Mouse (Mus musculus) cerebellum, adult 2 months (tissue): ENCODE results near the gene Gucy2c. TPM values are rescaled to one million over a fixed set of nuclear protein-coding genes. Genes with fewer than 3 reads are reported as not detected.

Experiments
- DNase-seq, 2 experiments: peaks; one replicate each; pipeline ENCODE4 v3.0.0; 2021
- H3K27ac ChIP-seq: fragments of 200-500 bp; 2 replicates; pipeline ENCODE4 v1.5.1; 2012; ENCODE audit warnings: low read length, control low read depth, inconsistent platforms; ENCODE audit not compliant: insufficient read depth
- H3K27me3 ChIP-seq: fragments of 200-500 bp; 2 replicates; pipeline ENCODE4 v1.6.1; 2012; ENCODE audit warnings: inconsistent platforms, mild to moderate bottlenecking, low read length, moderate library complexity; ENCODE audit not compliant: control insufficient read depth, insufficient read depth
- H3K4me1 ChIP-seq: fragments of 200-500 bp; 2 replicates; pipeline ENCODE4 v1.6.1; 2011; ENCODE audit warnings: low read length; ENCODE audit not compliant: control insufficient read depth, insufficient read depth
- H3K4me3 ChIP-seq: fragments of 200-500 bp; replicated peaks from 2 replicates; pipeline ENCODE3; 2011; ENCODE audit warnings: mild to moderate bottlenecking, low read depth, low read length, control low read depth; ENCODE audit not compliant: insufficient read depth
- CTCF ChIP-seq: fragments of 200-500 bp; IDR thresholded peaks from 2 replicates; pipeline ENCODE4 v1.5.1; 2011; ENCODE audit warnings: low read depth, mild to moderate bottlenecking, control low read depth, low read length, moderate library complexity, borderline replicate concordance; ENCODE audit not compliant: insufficient read depth
- POLR2A ChIP-seq: fragments of 200-500 bp; IDR thresholded peaks from 2 replicates; pipeline ENCODE4 v1.6.1; 2011; ENCODE audit warnings: low read length, control low read depth, borderline replicate concordance; ENCODE audit not compliant: insufficient read depth
- WGBS: fragments of 180-500 bp; shearing (Covaris S2); methylation state at CpG from one replicate; pipeline ENCODE4 v1.1.7; 2018; 5-methylcytosine and 5-hydroxymethylcytosine counted together
- polyA plus RNA-seq: library from polyadenylated mRNA; depleted of rRNA; stranded (reverse); fragments of >200 nt; gene quantifications from 2 replicates; pipeline ENCODE4 v1.2.3, GENCODE M21; 2012

The Gucy2c gene
- polyA plus RNA-seq, 1 experiment, result 0.10 TPM

DNA sequence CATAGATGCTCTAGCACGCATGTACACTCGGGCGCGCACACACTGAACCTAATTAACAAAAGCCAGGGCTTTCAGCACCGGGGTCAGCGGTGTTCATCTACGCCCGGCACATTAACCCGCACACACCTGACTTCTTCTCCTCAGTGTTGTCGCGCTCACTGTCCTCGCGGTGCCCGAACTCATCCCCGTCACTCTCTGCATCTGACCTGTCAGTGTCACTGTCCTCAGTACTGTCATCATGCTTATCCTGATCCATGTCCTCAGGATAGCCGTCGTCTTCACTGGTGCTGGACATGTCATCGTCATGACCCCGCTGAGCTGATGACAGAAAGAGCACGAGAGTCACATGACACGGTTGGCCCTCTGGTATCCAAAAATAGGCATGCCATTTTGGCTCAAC, 38.8 kb upstream of the Gucy2c start:
- DNase-seq, result no peak
- H3K4me1 ChIP-seq, result no peaks in the 10 kb centered on the region
- no peaks in the 10 kb centered on the region for H3K27me3 ChIP-seq
- no peak overlapping the region for H3K4me3 ChIP-seq
- no peak overlapping the region for H3K27ac ChIP-seq
- no peak for TF ChIP-seq POLR2A
- TF ChIP-seq CTCF, result no peak
- WGBS, result 95% methylated on average over 21 of the region's 21 CpGs

DNA sequence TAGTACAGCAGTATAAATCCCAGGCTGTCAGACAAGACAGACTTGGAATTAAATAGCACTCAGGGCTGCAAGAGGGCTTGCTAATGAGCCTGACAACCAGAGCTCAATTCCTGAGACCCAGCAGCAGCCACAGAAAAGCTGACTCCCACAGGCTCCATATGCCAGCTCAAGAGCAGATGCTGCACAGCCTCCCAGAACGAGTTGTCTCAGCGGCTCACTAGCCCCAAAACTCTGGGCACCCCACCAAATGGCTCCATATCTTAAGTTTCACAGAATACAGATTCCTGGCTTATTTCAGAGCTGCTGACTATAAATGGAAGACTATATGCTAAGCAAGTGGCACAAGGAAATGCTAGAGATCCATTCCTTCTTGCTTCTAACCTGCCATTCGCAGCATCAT, 36.0 kb upstream of the Gucy2c start:
- no peak overlapping the region for H3K4me3 ChIP-seq
- TF ChIP-seq POLR2A (no peak), CTCF (no peak)
- WGBS, result 53% methylated on average over 3 of the region's 3 CpGs
- no peak for DNase-seq
- no peaks in the 10 kb centered on the region for H3K27me3 ChIP-seq
- no peak overlapping the region for H3K27ac ChIP-seq
- no peaks in the 10 kb centered on the region for H3K4me1 ChIP-seq

DNA sequence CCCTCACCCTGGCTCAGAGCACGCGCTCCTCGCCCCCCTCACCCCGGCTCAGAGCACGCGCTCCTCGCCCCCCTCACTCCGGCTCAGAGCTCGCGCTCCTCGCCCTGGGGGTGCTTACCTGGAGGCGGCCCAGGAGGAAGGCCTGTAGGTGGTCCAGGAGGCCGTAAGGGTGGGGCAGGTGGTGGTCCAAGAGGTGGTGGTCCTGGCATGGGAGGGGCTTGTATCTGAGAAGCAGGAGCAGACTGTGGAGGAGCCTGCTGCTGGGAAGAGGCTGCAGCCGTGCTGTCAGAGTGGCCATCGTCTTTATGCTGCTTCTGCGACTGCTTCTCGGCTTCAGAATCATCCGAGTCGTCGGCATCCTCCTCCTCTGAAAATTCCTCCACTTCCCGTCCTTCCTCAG, 35.3 kb upstream of the Gucy2c start:
- Histone ChIP-seq H3K27ac (no peak overlapping the region), H3K4me3 (no peak overlapping the region), H3K27me3 (no peaks in the 10 kb centered on the region), H3K4me1 (no peaks in the 10 kb centered on the region)
- no peak for DNase-seq
- WGBS, result 86% methylated on average over 21 of the region's 21 CpGs
- TF ChIP-seq POLR2A (no peak), CTCF (no peak)

DNA sequence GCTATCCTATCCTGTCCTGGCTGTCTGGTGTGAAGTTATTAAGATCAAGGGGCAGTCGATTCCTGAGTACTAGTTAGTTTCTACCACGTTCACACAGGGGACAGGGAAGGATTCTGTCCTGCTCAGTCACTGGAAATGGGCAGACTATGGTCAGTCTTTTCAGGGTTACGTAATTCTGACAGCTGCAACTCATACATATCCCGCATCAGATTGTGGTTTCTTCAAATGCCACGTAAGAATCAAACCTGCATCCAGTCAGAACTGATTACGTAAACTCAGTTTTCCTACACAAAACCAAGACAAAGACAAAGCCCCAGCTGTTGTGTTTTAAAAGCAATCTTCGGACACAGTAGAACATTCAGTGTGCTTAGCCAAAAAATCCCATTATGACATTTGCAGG, 33.8 kb upstream of the Gucy2c start:
- Histone ChIP-seq H3K27ac (no peak overlapping the region), H3K4me1 (no peaks in the 10 kb centered on the region), H3K4me3 (no peak overlapping the region), H3K27me3 (no peaks in the 10 kb centered on the region)
- no peak for TF ChIP-seq POLR2A
- no peak for TF ChIP-seq CTCF
- DNase-seq, result no peak
- WGBS, result 89% methylated on average over 7 of the region's 7 CpGs

DNA sequence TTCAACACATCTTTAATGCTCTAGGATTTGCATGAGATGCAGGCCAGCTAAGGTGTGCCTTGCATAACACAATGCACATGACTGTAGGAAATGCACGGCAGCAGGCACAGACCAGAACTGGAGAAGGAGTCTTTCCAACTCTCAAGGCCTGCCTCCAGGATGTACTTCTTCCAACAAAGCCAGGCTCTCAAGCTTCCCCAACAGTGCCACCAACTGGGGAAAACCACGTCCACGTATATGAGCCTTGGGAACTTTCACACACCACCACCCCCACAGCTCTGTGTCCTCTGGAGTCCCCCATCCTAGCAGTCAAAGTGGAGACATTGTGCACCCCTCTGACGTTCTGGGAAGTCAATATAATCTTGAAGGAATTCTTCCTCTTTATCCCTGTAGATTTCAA, 31.6 kb upstream of the Gucy2c start:
- DNase-seq, result no peak
- H3K27ac ChIP-seq, result no peak overlapping the region
- H3K27me3 ChIP-seq, result no peaks in the 10 kb centered on the region
- H3K4me1 ChIP-seq, result peaks cover 8% of the 10 kb centered on the region; the same call in 1 of the 2 replicates
- TF ChIP-seq POLR2A (no peak), CTCF (no peak)
- no peak overlapping the region for H3K4me3 ChIP-seq
- 25% methylated on average over 4 of the region's 4 CpGs for WGBS

DNA sequence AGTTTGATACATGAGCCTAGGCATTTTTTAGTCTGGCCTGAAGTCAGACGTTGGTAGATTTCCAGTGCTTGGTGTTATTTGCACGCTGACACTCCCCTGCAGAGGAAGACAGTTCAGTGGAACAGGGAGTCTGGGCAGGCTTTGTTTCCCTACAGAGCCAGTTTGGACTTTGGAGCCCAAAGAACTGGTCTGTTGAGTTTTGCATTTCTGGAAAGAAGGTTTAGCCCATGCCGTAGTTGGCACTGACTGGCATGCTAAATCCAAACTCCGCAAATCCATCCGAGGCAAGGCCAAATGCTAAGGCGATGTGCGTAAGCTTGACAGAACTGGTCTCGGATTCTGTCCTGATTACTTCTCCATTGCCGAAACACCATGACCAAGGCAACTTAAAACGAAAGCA, 29.6 kb upstream of the Gucy2c start:
- WGBS, result 79% methylated on average over 10 of the region's 10 CpGs
- H3K4me1 ChIP-seq, result peaks cover 8% of the 10 kb centered on the region; the same call in 1 of the 2 replicates
- no peak overlapping the region for H3K4me3 ChIP-seq
- no peaks in the 10 kb centered on the region for H3K27me3 ChIP-seq
- H3K27ac ChIP-seq, result no peak overlapping the region
- DNase-seq, result no peak
- no peak for TF ChIP-seq POLR2A
- TF ChIP-seq CTCF, result no peak

DNA sequence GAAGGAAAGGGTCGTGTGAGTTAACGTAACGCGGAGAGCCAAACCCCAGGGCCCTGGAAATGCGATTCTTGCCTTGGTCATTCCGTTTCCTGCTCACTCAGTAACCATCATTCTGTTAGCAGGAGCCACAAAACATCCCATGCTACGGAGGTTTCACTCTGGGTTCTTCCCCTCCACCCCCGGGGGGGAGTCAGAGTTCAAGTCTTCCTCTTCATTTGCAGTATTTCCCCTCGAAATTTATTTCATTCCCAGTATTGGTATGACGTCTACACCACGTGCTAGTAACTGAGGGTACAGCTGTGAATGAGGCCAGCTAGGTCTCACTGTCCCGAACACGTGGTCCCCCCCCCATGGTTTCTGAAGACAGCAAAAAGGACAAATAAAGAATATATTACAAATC, 28.1 kb upstream of the Gucy2c start:
- H3K4me1 ChIP-seq, result peaks cover 8% of the 10 kb centered on the region; the same call in 1 of the 2 replicates
- no peak overlapping the region for H3K27ac ChIP-seq
- peak overlapping the region; percentile 9 for H3K4me3 ChIP-seq
- H3K27me3 ChIP-seq, result no peaks in the 10 kb centered on the region
- no peak for DNase-seq
- WGBS, result 81% methylated on average over 13 of the region's 13 CpGs
- TF ChIP-seq CTCF, result no peak
- TF ChIP-seq POLR2A, result no peak

DNA sequence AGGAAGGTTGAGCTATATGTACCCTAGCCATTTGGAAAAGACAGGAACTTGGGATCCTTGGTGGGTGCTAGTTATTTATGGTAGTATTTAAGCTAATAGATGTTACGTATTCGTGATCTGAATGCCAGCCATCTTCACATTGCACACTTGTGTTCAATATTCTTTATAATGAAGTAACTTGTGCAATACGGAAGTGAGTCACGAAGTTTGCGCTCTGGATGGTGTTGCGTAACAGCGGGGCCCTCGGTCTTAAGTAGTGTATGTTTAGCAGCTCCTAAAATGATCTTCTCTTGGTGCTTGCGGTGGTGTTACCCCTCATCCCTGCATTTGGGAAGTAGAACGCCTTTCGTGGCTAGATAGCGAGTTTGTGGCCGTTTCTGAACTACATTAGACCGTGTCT, 27.5 kb upstream of the Gucy2c start:
- H3K4me1 ChIP-seq, result peaks cover 8% of the 10 kb centered on the region; the same call in 1 of the 2 replicates
- no peak for DNase-seq
- H3K27ac ChIP-seq, result no peak overlapping the region
- WGBS, result 39% methylated on average over 14 of the region's 14 CpGs
- H3K27me3 ChIP-seq, result no peaks in the 10 kb centered on the region
- peak overlapping the region; percentile 59 for H3K4me3 ChIP-seq
- TF ChIP-seq CTCF, result no peak
- TF ChIP-seq POLR2A, result no peak
